In the genomic region with DNA sequence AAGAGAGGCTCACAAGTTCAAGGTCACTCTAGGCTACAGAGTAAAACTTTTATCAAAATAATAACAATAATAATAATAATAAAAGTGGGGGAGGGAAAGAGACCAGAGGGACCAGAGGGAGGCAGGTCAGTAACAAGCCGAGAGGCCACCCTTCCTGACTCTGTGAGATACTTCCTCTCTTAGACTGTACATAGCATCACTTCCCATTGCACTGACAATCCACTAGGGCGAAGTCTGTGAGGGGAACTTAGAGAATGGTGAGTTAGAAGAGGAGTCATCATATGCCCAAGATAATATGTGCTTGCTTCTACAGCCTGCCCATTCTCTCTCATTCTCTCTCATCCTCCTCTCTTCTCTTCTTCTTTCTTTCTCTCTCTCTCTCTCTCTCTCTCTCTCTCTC, we compare ENCODE assay signal across 15 mouse cellular contexts. TPM values are rescaled to one million over a fixed set of nuclear protein-coding genes. Genes with fewer than 3 reads are reported as not detected.
A peak's percentile ranks its signal among the peaks of the same experiment; 100 is the strongest.
DNase-seq lines count a peak whose midpoint lies in the region; TF ChIP-seq lines count a peak whose summit lies in the region.
"Had no signal": no experiment of that assay in that cellular context is flagged by ENCODE, and none has a peak within 500 bp of the region (broad histone marks: within the 10 kb centered on the region; RNA-seq: fewer than 3 reads in every experiment).

No protein-coding gene starts in this region.

- H3K79me2 ChIP-seq in macrophage (ENCODE audit: inconsistent target), result peaks cover 92% of the 10 kb centered on the region

- TF ChIP-seq CTCF in layer of hippocampus, adult 2 months (conservative IDR thresholded peaks at IDR 0.05), result peak; percentile 46

- H3K4me3 ChIP-seq in layer of hippocampus, adult 2 months, result no peak overlapping the region
- H3K4me3 ChIP-seq in macrophage (ENCODE audit: inconsistent target), result no peak overlapping the region
- H3K4me3 ChIP-seq: limb, embryonic 12.5 days; midbrain, embryonic 12.5 days; neural tube, embryonic 13.5 days; stomach, embryonic 15.5 days had no signal

- DNase-seq in layer of hippocampus, adult 2 months (ENCODE audit: low spot score in 2 of 2), result no peak
- DNase-seq in layer of hippocampus, postnatal 25 days (ENCODE audit: extremely low spot score in 1 of 2, low spot score in 1 of 2), result no peak
- DNase-seq in A20 (ENCODE audit: low read depth, low spot score), result peak; percentile 45
- peak; percentile 65 for DNase-seq in MEL-GATA-1-ER (ENCODE audit: extremely low read depth, low read depth)
- DNase-seq in layer of hippocampus, adult 9-10 months (ENCODE audit: low spot score), result no peak
- DNase-seq in adrenal gland, postnatal 25 days, result no peak
- DNase-seq: adrenal gland, adult 2 months; cerebellum, adult 9-11 months; right cerebral cortex, adult 18-20 months; thymus, postnatal 4 days had no signal

- H3K36me3 ChIP-seq in macrophage (ENCODE audit: inconsistent target), result no peaks in the 10 kb centered on the region
- H3K36me3 ChIP-seq: stomach, embryonic 15.5 days had no signal

- 0% methylated on average over 2 of the region's 2 CpGs for WGBS in macrophage (ENCODE audit: missing documents)

- no peak overlapping the region for H3K27ac ChIP-seq in layer of hippocampus, adult 2 months
- peak overlapping the region; percentile 58 for H3K27ac ChIP-seq in macrophage
- H3K27ac ChIP-seq: limb, embryonic 12.5 days; midbrain, embryonic 12.5 days; neural tube, embryonic 13.5 days; stomach, embryonic 15.5 days had no signal

RNA-seq across cellular contexts. Expression of gene Rab43, which starts 5.9 kb away (rescaled TPM):
- total RNA-seq in layer of hippocampus, adult 2 months (2021), result 10 to 100 TPM; 10.7 to 15.5 TPM
- 10 to 100 TPM; 15.4 to 18.3 TPM for total RNA-seq in layer of hippocampus, postnatal 25 days (2021)
- 100 to 1,000 TPM in 12 of 26 experiments, 10 to 100 TPM in 14; 32.6 to 201 (median 97.9) TPM for total RNA-seq in macrophage (2018; cell fraction: chromatin; rRNA removed)
- total RNA-seq in macrophage (2018; cell fraction: cytosol; rRNA removed), result 100 to 1,000 TPM in 2 of 26 experiments, 10 to 100 TPM in 24; 38.0 to 112 (median 61.4) TPM
- total RNA-seq in macrophage (2018; cell fraction: nucleus; rRNA removed), result 100 to 1,000 TPM in 10 of 26 experiments, 10 to 100 TPM in 16; 47.8 to 152 (median 90.5) TPM
- polyA plus RNA-seq in macrophage (2018), result 25.3 to 51.3 TPM (median 35.5 TPM) in 3 replicates
- 21.8 and 34.9 TPM in 2 replicates for total RNA-seq in adrenal gland, postnatal 25 days (2021)

RNA-seq across cellular contexts. Expression of gene Gp9, which starts 28.2 kb away (rescaled TPM):
- total RNA-seq in layer of hippocampus, adult 2 months (2021), result 1 to 10 TPM in 1 of 2 experiments, under 1 TPM in 1; 0.98 to 1.2 TPM
- total RNA-seq in layer of hippocampus, postnatal 25 days (2021), result under 1 TPM; 0.42 to 0.74 TPM
- total RNA-seq in macrophage (2018; cell fraction: chromatin; rRNA removed), result not detected
- under 1 TPM in 5 of 26 experiments, not detected in 21; 0.14 to 0.30 (median 0.19) TPM for total RNA-seq in macrophage (2018; cell fraction: cytosol; rRNA removed)
- 1 to 10 TPM in 1 of 26 experiments, under 1 TPM in 1, not detected in 24; 0.89 to 1.4 TPM for total RNA-seq in macrophage (2018; cell fraction: nucleus; rRNA removed)
- polyA plus RNA-seq in macrophage (2018), result 0.19 TPM in 1 of 3 replicates, not detected in the others
- not detected in 2 replicates for total RNA-seq in adrenal gland, postnatal 25 days (2021)

RNA-seq across cellular contexts. Expression of gene Gm45140, which starts 29.6 kb away (rescaled TPM):
- total RNA-seq in layer of hippocampus, adult 2 months (2021), result 1 to 10 TPM; 3.7 to 4.4 TPM
- total RNA-seq in layer of hippocampus, postnatal 25 days (2021), result 1 to 10 TPM; 1.0 to 2.3 TPM
- total RNA-seq in macrophage (2018; cell fraction: chromatin; rRNA removed), result 10 to 100 TPM in 21 of 26 experiments, 1 to 10 TPM in 5; 7.4 to 30.6 (median 13.5) TPM
- total RNA-seq in macrophage (2018; cell fraction: cytosol; rRNA removed), result 1 to 10 TPM; 1.1 to 7.4 (median 3.9) TPM
- 10 to 100 TPM in 3 of 26 experiments, 1 to 10 TPM in 23; 3.2 to 11.4 (median 5.9) TPM for total RNA-seq in macrophage (2018; cell fraction: nucleus; rRNA removed)
- polyA plus RNA-seq in macrophage (2018), result 2.6 to 20.2 TPM (median 3.1 TPM) in 3 replicates
- 5.1 and 6.2 TPM in 2 replicates for total RNA-seq in adrenal gland, postnatal 25 days (2021)

RNA-seq across cellular contexts. Expression of gene Isy1, which starts 32.6 kb away (rescaled TPM):
- 10 to 100 TPM; 25.1 to 29.3 TPM for total RNA-seq in layer of hippocampus, adult 2 months (2021)
- total RNA-seq in layer of hippocampus, postnatal 25 days (2021), result 10 to 100 TPM; 30.9 to 32.3 TPM
- total RNA-seq in macrophage (2018; cell fraction: chromatin; rRNA removed), result 100 to 1,000 TPM in 6 of 26 experiments, 10 to 100 TPM in 20; 22.9 to 464 (median 62.6) TPM
- total RNA-seq in macrophage (2018; cell fraction: cytosol; rRNA removed), result 10 to 100 TPM; 17.1 to 37.9 (median 22.8) TPM
- 100 to 1,000 TPM in 1 of 26 experiments, 10 to 100 TPM in 23, 1 to 10 TPM in 2; 8.6 to 104 (median 23.2) TPM for total RNA-seq in macrophage (2018; cell fraction: nucleus; rRNA removed)
- polyA plus RNA-seq in macrophage (2018), result 23.0 to 55.1 TPM (median 40.1 TPM) in 3 replicates
- 24.8 and 36.1 TPM in 2 replicates for total RNA-seq in adrenal gland, postnatal 25 days (2021)

RNA-seq across cellular contexts. Expression of gene Cnbp, which starts 44.9 kb away (rescaled TPM):
- 100 to 1,000 TPM; 255 to 275 TPM for total RNA-seq in layer of hippocampus, adult 2 months (2021)
- total RNA-seq in layer of hippocampus, postnatal 25 days (2021), result 100 to 1,000 TPM; 246 to 257 TPM
- 100 to 1,000 TPM in 23 of 26 experiments, 10 to 100 TPM in 3; 59.7 to 286 (median 131) TPM for total RNA-seq in macrophage (2018; cell fraction: chromatin; rRNA removed)
- 100 to 1,000 TPM; 106 to 182 (median 147) TPM for total RNA-seq in macrophage (2018; cell fraction: cytosol; rRNA removed)
- total RNA-seq in macrophage (2018; cell fraction: nucleus; rRNA removed), result 100 to 1,000 TPM in 15 of 26 experiments, 10 to 100 TPM in 11; 68.2 to 273 (median 106) TPM
- polyA plus RNA-seq in macrophage (2018), result 127 to 335 TPM (median 146 TPM) in 3 replicates
- 346 and 405 TPM in 2 replicates for total RNA-seq in adrenal gland, postnatal 25 days (2021)

Comparison
In these comparisons a context has a peak if more than half of its experiments do, and no peak if none do; other contexts are left out.
1. DNase-seq: peak in A20 (single experiment) and MEL-GATA-1-ER (single experiment); none in layer of hippocampus, adult 2 months (0 of 2), layer of hippocampus, postnatal 25 days (0 of 2), layer of hippocampus, adult 9-10 months (single experiment) and adrenal gland, postnatal 25 days (single experiment).